ENCODE assay signal across 8 mouse cellular contexts in genomic region chr16:57231089-57231936, GRCm38 (mm10). TPM values are rescaled to one million over a fixed set of nuclear protein-coding genes. Genes with fewer than 3 reads are reported as not detected.
DNase-seq lines count a peak whose midpoint lies in the region; ATAC-seq and TF ChIP-seq lines count a peak whose summit lies in the region.

TSS of gene Tbc1d23 (minus strand) at chr16:57231504.

- H3K4me1 ChIP-seq in ES-Bruce4 (ENCODE audit: control insufficient read depth, insufficient read depth, low read length) = peaks cover 2% of the 10 kb centered on the region
- peaks cover 8% of the 10 kb centered on the region for H3K4me1 ChIP-seq in forebrain, embryonic 13.5 days
- H3K4me1 ChIP-seq in liver, postnatal 0 days (ENCODE audit: insufficient read depth) = peaks cover 13% of the 10 kb centered on the region
- 0 out of 2 replicates have a peak, but pooled peaks cover 5% of the 10 kb centered on the region for H3K4me1 ChIP-seq in neural tube, embryonic 14.5 days (ENCODE audit: control insufficient read depth, insufficient read depth, low read length)

- ATAC-seq in cerebellum, adult (ENCODE audit: insufficient number of reproducible peaks, low FRiP score, low TSS enrichment) = peak; percentile 99
- ATAC-seq in forebrain, embryonic 13.5 days = peak; percentile 99
- peak; percentile 97 for ATAC-seq in liver, postnatal 0 days
- ATAC-seq in neural tube, embryonic 14.5 days (ENCODE audit: low read depth) = peak; percentile 99

- H3K27me3 ChIP-seq in ES-Bruce4 (ENCODE audit: control insufficient read depth, insufficient read depth, low read length, poor library complexity, severe bottlenecking) = no peaks in the 10 kb centered on the region
- H3K27me3 ChIP-seq in forebrain, embryonic 13.5 days = no peaks in the 10 kb centered on the region
- no peaks in the 10 kb centered on the region for H3K27me3 ChIP-seq in liver, postnatal 0 days (ENCODE audit: insufficient read depth, low read length)
- H3K27me3 ChIP-seq in neural tube, embryonic 14.5 days (ENCODE audit: control insufficient read depth, insufficient read depth, low read length) = no peaks in the 10 kb centered on the region

- under 1% methylated on average over 42 of the region's 42 CpGs for WGBS in forebrain, embryonic 13.5 days
- WGBS in large intestine, adult 2 months = under 1% methylated on average over 42 of the region's 42 CpGs
- 2% methylated on average over 42 of the region's 42 CpGs for WGBS in liver, postnatal 0 days (ENCODE audit: insufficient replicate concordance)
- under 1% methylated on average over 42 of the region's 42 CpGs for WGBS in neural tube, embryonic 14.5 days

- TF ChIP-seq CTCF in ES-Bruce4 (IDR thresholded peaks at IDR 0.05; ENCODE audit: low read depth, low read length) = no peak
- TF ChIP-seq CTCF in liver, postnatal 0 days (IDR thresholded peaks at IDR 0.05; ENCODE audit: low read depth) = no peak

- no peaks in the 10 kb centered on the region for H3K9me3 ChIP-seq in ES-Bruce4 (replicated peaks; ENCODE audit: control insufficient read depth, insufficient read depth, low read length, poor library complexity, severe bottlenecking)
- no peaks in the 10 kb centered on the region for H3K9me3 ChIP-seq in forebrain, embryonic 13.5 days (replicated peaks)
- H3K9me3 ChIP-seq in liver, postnatal 0 days (ENCODE audit: low read length) = no peaks in the 10 kb centered on the region
- no peaks in the 10 kb centered on the region for H3K9me3 ChIP-seq in neural tube, embryonic 14.5 days (ENCODE audit: control insufficient read depth, low read length)

- no peak within 1 kb of the TSS for H3K27ac ChIP-seq in ES-Bruce4 (ENCODE audit: insufficient read depth, low read length)
- peak within 1 kb of the TSS; percentile 46 for H3K27ac ChIP-seq in forebrain, embryonic 13.5 days
- peak within 1 kb of the TSS; percentile 93 for H3K27ac ChIP-seq in liver, postnatal 0 days (ENCODE audit: low read depth)
- H3K27ac ChIP-seq in neural tube, embryonic 14.5 days (ENCODE audit: low read depth, low read length) = peak within 1 kb of the TSS; percentile 60

- intact Hi-C loops in heart, postnatal 10 days (cut with DNase I) = no loop called here

- H3K9ac ChIP-seq in ES-Bruce4 (ENCODE audit: low read depth, poor library complexity, severe bottlenecking) = peak within 1 kb of the TSS; percentile 71
- peak within 1 kb of the TSS; percentile 85 for H3K9ac ChIP-seq in forebrain, embryonic 13.5 days
- H3K9ac ChIP-seq in liver, postnatal 0 days (replicated peaks) = peak within 1 kb of the TSS; percentile 90
- H3K9ac ChIP-seq in neural tube, embryonic 14.5 days (replicated peaks; ENCODE audit: low read depth, low read length) = peak within 1 kb of the TSS; percentile 62

- peak within 1 kb of the TSS; percentile 69 for H3K4me2 ChIP-seq in forebrain, embryonic 13.5 days
- peak within 1 kb of the TSS; percentile 85 for H3K4me2 ChIP-seq in liver, postnatal 0 days (ENCODE audit: low read depth, low read length)
- H3K4me2 ChIP-seq in neural tube, embryonic 14.5 days (ENCODE audit: low read depth, low read length) = peak within 1 kb of the TSS; percentile 53

- DNase-seq in heart, postnatal 10 days = peak; percentile 96 to 97
- DNase-seq in large intestine, adult 2 months (ENCODE audit: low read depth, low spot score) = peak; percentile 97
- peak; percentile 97 for DNase-seq in liver, postnatal 0 days
- peak; percentile 98 for DNase-seq in testis, postnatal 10 days (ENCODE audit: low spot score)

- peak; percentile 32 for TF ChIP-seq POLR2A in ES-Bruce4 (IDR thresholded peaks at IDR 0.05; ENCODE audit: insufficient read depth, low read length)

- TF ChIP-seq EP300 in ES-Bruce4 (IDR thresholded peaks at IDR 0.05; ENCODE audit: insufficient read depth, low read depth, low read length) = peak; percentile 57; the same call in 1 of the 2 replicates
- no peak for TF ChIP-seq EP300 in liver, postnatal 0 days (IDR thresholded peaks at IDR 0.05; ENCODE audit: low read depth)

- no peaks in the 10 kb centered on the region for H3K36me3 ChIP-seq in ES-Bruce4 (ENCODE audit: control insufficient read depth, insufficient read depth, low read length, poor library complexity, severe bottlenecking)
- H3K36me3 ChIP-seq in forebrain, embryonic 13.5 days (ENCODE audit: poor library complexity, severe bottlenecking) = no peaks in the 10 kb centered on the region
- no peaks in the 10 kb centered on the region for H3K36me3 ChIP-seq in liver, postnatal 0 days (replicated peaks; ENCODE audit: insufficient read depth, low read length)
- H3K36me3 ChIP-seq in neural tube, embryonic 14.5 days (ENCODE audit: control insufficient read depth, insufficient read depth, low read length) = no peaks in the 10 kb centered on the region

- peak within 1 kb of the TSS; percentile 96 for H3K4me3 ChIP-seq in ES-Bruce4 (ENCODE audit: low read depth, low read length)
- peak within 1 kb of the TSS; percentile 83 for H3K4me3 ChIP-seq in forebrain, embryonic 13.5 days
- H3K4me3 ChIP-seq in liver, postnatal 0 days (ENCODE audit: low read depth, low read length) = peak within 1 kb of the TSS; percentile 93
- H3K4me3 ChIP-seq in neural tube, embryonic 14.5 days (ENCODE audit: low read depth, low read length) = peak within 1 kb of the TSS; percentile 54

RNA-seq across cellular contexts. Expression of gene Tbc1d23, which starts in this region (rescaled TPM):
- polyA plus RNA-seq in ES-Bruce4 (2011; ENCODE audit: insufficient read depth, insufficient read length, low read depth, missing spikeins) = 32.4 and 35.5 TPM in 2 replicates
- polyA plus RNA-seq in forebrain, embryonic 13.5 days (2015; fragmentation: Nextera tagmentation; extraction: Ambion mirVana) = 26.5 and 27.4 TPM in 2 replicates
- 10 to 100 TPM; 31.6 to 35.2 TPM for total RNA-seq in heart, postnatal 10 days (2021)
- 9.7 and 16.0 TPM in 2 replicates for polyA plus RNA-seq in large intestine, adult 2 months (2012; rRNA removed)
- polyA plus RNA-seq in liver, postnatal 0 days (2015; fragmentation: Nextera tagmentation; extraction: Ambion mirVana) = 4.3 and 6.4 TPM in 2 replicates
- 42.9 and 46.7 TPM in 2 replicates for polyA plus RNA-seq in neural tube, embryonic 14.5 days (2014; fragmentation: Nextera tagmentation; extraction: Ambion mirVana)
